Mouse (Mus musculus) megakaryocyte, adult 5-6 weeks (primary cell): Measurements from ENCODE around the gene Adat1. TPM values are rescaled to one million over a fixed set of nuclear protein-coding genes. Genes with fewer than 3 reads are reported as not detected.
A peak's percentile ranks its signal among the peaks of the same experiment; 100 is the strongest.
"Not testable (repeated sequence)": the region's sequence is repeated elsewhere in the genome, so short reads cannot be mapped to it uniquely, and the experiment has no call there.

Source experiments
- ATAC-seq: 2 replicates; pipeline ENCODE4 v1.8.0; 2016; ENCODE audit warnings: mild to moderate bottlenecking, inconsistent platforms; ENCODE audit not compliant: poor library complexity, severe bottlenecking
- total RNA-seq, 2 experiments: library from RNA; stranded (forward) in 1 of 2; stranded (reverse) in 1 of 2; fragments of 153-499, 151-499 nt in 1 of 2; fragments of 221-1000, 200-1000 nt in 1 of 2; gene quantifications; 2 replicates each; pipeline versions ENCODE4 v1.2.3 to v1.2.4; 2015 to 2017

The Adat1 gene
- total RNA-seq, 2 experiments from 2014 or later: 0.83 to 1.7 TPM

DNA sequence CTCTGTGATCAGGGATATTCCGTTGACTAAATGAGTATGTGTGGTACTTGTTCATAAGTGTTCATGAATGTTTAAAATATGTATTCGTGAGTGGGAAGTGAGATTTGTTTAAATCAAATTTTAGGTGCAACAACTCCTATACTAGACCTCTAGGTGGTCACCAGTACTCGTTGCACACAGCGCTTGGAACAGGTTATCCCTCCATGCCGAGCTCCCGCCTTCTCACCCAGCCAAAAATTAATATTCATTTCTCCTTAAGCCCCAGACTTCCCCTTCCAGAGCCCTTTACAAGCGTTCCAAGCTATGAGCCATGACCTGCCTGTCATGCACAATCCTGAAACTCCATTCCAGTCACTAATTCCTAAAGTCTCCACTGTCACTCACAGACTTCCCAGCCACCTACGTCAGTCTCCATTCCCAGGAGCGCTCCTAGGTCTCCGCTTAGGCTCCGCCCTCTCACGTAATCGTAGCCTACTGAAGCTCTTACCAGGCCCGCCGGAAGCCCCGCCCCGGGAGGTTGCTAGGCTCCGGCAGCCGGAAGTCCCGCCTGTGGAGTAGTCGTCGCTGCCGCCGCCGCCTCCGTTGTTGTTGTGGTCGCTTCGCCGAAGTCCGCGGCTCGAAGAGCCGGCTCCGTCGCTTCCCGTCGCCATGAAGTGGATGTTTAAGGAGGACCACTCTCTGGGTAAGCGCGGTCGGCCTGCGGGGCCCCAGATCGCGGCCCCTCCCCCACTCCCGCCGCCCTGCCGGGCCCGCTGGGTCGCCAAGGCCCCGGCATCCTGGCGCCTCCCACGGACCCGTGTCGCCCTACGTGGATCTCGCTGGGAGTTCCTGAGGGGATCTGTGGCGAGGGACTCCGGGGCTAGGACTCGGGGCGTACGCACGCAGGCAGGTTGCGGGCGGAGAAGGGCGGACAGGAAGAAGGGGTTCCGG lies 51.7 kb downstream of the Adat1 start, which contains the start of gene Gabarapl2:
Gene Gabarapl2, plus strand, starts transcription at position 533 of the 930 bp plus-strand sequence.
- peak; percentile 93 for ATAC-seq

DNA sequence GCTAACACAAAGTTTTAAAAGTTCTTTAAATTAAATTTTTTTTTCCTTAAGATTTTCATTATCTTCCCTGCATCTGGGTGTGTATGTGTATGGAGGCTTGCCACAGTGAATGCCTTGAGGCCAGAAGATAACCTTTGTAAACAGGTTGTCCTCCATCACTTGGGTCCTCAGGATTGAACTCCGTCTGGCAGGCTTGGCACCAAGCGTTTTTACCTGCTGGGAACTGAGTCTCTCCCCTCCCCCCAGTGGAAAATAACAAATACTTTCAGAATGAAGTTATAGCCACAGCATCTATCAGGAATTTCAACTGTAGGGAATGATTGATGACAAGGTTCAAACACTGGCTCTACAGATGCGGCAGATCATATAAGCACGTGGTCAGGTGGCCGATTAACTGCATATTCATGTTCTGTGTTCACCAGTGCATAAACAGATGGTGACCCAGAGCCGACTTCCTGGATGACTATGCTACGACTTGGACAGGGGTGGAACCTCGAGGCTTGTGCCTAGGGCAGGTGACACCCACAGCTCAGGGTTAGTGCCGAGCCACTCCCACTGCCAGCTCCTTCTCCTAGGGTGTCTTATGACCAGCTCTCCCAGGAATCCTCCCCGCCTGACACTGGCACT lies 52.5 kb downstream of the Adat1 start:
- ATAC-seq: peak; percentile 63

DNA sequence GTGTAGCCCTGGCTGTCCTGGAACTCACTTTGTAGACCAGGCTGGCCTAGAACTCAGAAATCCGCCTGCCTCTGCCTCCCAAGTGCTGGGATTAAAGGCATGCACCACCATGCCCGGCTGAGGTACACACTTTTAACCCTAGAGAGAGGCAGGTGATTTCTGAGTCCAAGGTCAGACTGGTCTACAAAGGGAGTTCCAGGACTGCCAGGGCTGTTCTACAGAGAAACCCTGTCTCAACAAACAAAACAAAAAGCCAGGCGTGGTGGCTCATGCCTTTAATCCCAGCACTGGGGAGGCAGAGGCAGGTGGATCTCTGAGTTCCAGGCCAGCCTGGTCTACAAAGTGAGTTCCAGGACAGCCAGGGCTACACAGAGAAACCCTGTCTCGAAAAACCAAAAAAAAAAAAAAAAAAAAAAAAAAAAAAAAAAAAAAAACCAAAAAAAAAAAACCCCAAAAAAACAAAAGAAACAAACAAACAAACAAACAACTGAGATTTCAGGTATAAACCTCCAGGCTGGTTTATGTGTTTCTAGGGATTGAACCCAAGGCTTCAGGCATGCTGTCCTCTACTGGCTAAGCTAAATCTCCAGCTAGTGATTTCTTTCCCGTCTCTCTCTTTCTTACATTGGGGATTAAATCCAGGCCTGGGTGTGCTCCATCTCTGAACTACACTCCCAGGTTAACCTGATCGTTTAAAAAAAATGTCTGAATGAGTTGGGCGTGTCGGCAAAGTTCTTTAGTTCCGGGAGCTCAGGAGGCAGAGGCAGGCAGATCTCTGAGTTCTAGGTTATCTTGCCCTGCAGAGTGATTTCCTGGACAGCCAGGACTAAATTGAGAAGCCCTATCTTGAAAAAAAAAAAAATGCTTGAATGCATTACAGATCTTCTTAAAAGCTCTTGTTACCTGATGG lies 53.8 kb downstream of the Adat1 start:
- not testable (repeated sequence) for ATAC-seq

- no peak for ATAC-seq
Observed at GRCm38 (mm10) chr8:111937184-111937583, 54.9 kb downstream of the Adat1 start.

GRCm38 (mm10) chr8:111934201-111934600 lies 57.9 kb downstream of the Adat1 start:
- ATAC-seq: no peak

- ATAC-seq: peak; percentile 99
Observed at GRCm38 (mm10) chr8:111933348-111934076, 58.6 kb downstream of the Adat1 start, which contains the start of gene Tmem231. Tmem231 (minus strand) TSS chr8:111933881.

- ATAC-seq: peak; percentile 48
Observed at GRCm38 (mm10) chr8:111932580-111933336, 59.3 kb downstream of the Adat1 start.

DNA sequence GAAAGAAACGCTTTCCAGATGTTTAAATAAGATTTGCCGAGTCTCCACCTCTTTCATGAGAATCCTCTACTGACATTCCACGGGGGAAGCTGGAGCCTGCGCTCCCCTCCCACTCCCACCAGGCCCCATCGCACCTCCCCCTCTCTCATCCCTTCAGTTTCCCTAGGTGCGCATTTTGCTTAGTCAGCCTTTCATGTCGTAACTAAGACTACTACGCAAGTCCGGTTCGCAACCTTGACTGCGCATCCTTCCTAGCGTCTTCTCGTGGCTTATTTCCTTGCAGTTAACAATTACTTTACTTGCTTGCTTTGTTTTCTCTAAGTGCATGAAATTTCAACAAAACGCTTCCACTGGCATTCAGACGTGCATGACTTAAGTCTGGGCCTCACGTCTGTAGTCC lies 60.4 kb downstream of the Adat1 start:
- no peak for ATAC-seq

GRCm38 (mm10) chr8:111929648-111930344 lies 62.3 kb downstream of the Adat1 start:
- ATAC-seq: 0 out of 2 replicates have a peak, but pooled peaks have one; percentile 15

- no peak for ATAC-seq
Observed at GRCm38 (mm10) chr8:111924976-111925375, 67.1 kb downstream of the Adat1 start.

- ATAC-seq: peak; percentile 85
Observed at GRCm38 (mm10) chr8:111923383-111923804, 68.7 kb downstream of the Adat1 start.

DNA sequence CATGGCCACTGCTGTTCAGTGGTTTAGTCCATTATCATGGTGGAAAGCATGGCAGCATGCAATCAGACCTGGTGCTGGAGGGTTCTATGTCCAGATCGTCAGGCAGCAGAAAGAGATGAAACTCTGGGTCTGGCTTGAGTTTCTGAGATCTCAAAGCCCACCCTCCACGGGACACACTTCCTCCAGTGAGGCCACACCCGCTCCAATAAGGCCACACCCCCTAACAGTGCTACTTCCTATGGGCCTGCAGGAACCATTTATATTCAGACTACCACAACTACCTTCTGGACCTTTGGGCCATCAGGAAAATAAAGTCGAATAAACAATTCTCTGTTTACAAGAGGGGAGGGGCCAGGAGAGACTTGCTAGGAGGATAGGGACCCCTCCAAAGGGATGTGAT lies 71.1 kb downstream of the Adat1 start:
- no peak for ATAC-seq

DNA sequence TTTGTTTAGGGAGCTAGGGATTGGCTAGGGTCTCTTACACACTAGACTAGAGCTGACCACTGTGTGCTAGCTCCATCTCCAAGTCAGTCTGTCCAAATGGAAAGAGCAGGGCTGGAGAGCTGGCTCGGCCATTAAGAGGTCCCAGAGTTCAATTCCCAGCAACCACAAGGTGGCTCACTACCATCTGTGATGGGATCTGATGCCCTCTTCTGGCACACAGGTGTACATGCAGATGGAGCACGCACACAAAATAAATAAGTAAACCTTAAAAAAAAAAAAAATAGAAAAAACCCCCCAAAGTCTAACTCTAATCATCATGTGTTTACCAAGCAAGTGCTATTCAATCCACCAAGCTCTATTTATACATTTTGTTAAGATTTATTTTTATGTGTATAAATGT lies 72.4 kb downstream of the Adat1 start:
- no peak for ATAC-seq

Other genes starting within 250 kb of the Adat1 start
- gene Bcar1, start 248.5 kb downstream of the Adat1 start, total RNA-seq (2015): 0.21 TPM in 1 of 2 replicates, not detected in the other
- gene Bcar1, start 248.5 kb downstream of the Adat1 start, total RNA-seq (2017): not detected in 2 replicates
- gene Cfdp1, start 138.0 kb downstream of the Adat1 start, total RNA-seq (2015): 62.8 and 71.2 TPM in 2 replicates
- 100 TPM in 2 replicates for gene Cfdp1, start 138.0 kb downstream of the Adat1 start, total RNA-seq (2017)
- gene Tmem170, start 115.6 kb downstream of the Adat1 start, total RNA-seq (2015): 1.6 and 2.9 TPM in 2 replicates
- gene Tmem170, start 115.6 kb downstream of the Adat1 start, total RNA-seq (2017): 1.4 and 1.8 TPM in 2 replicates
- not detected in 2 replicates for gene Chst5, start 81.9 kb downstream of the Adat1 start, total RNA-seq (2015)
- not detected in 2 replicates for gene Chst5, start 81.9 kb downstream of the Adat1 start, total RNA-seq (2017)
- gene Tmem231, start 58.4 kb downstream of the Adat1 start, total RNA-seq (2015): not detected in 2 replicates
- gene Tmem231, start 58.4 kb downstream of the Adat1 start, total RNA-seq (2017): 0.33 TPM in 1 of 2 replicates, not detected in the other
- gene Gabarapl2, start 51.6 kb downstream of the Adat1 start, total RNA-seq (2015): 69.8 and 82.1 TPM in 2 replicates
- gene Gabarapl2, start 51.6 kb downstream of the Adat1 start, total RNA-seq (2017): 46.0 and 55.7 TPM in 2 replicates
- 42.1 and 50.9 TPM in 2 replicates for gene Kars, start 19.0 kb upstream of the Adat1 start, total RNA-seq (2015)
- 73.4 and 79.0 TPM in 2 replicates for gene Kars, start 19.0 kb upstream of the Adat1 start, total RNA-seq (2017)
- 9.4 and 11.9 TPM in 2 replicates for gene Terf2ip, start 19.1 kb upstream of the Adat1 start, total RNA-seq (2015)
- gene Terf2ip, start 19.1 kb upstream of the Adat1 start, total RNA-seq (2017): 11.4 and 13.3 TPM in 2 replicates
- gene Gm6793, start 22.7 kb upstream of the Adat1 start, total RNA-seq (2015): 0.41 and 1.9 TPM in 2 replicates
- gene Gm6793, start 22.7 kb upstream of the Adat1 start, total RNA-seq (2017): 0.07 and 0.20 TPM in 2 replicates